Mouse (Mus musculus) heart, embryonic 13.5 days (tissue): ENCODE results near the gene Phc2. TPM values are rescaled to one million over a fixed set of nuclear protein-coding genes. Genes with fewer than 3 reads are reported as not detected.
A peak's percentile ranks its signal among the peaks of the same experiment; 100 is the strongest.

Experiments
- ATAC-seq: fragments of 200-750 bp; cut with Nextera tagmentation; 2 replicates; pipeline ENCODE4 v1.8.0; 2017; ENCODE audit warnings: moderate TSS enrichment; ENCODE audit not compliant: insufficient number of reproducible peaks, low FRiP score, low TSS enrichment; ENCODE audit errors: extremely low read depth
- H3K27ac ChIP-seq: fragments of 300-500 bp; sonication (generic); replicated peaks from 2 replicates; pipeline ENCODE4 v1.5.1; 2015; ENCODE audit warnings: moderate library complexity, mild to moderate bottlenecking, inconsistent platforms
- H3K27me3 ChIP-seq: fragments of 300-500 bp; sonication (generic); replicated peaks from 2 replicates; pipeline ENCODE4 v1.6.1; 2015; ENCODE audit warnings: mild to moderate bottlenecking, inconsistent platforms
- H3K36me3 ChIP-seq: fragments of 300-500 bp; sonication (generic); 2 replicates; pipeline ENCODE4 v1.6.1; 2015; ENCODE audit warnings: mild to moderate bottlenecking, inconsistent platforms
- H3K4me1 ChIP-seq: fragments of 300-500 bp; sonication (generic); 2 replicates; pipeline ENCODE4 v1.6.1; 2015; ENCODE audit warnings: inconsistent platforms
- H3K4me2 ChIP-seq: fragments of 300-500 bp; sonication (generic); 2 replicates; pipeline ENCODE4 v1.6.1; 2015; ENCODE audit warnings: inconsistent platforms, mild to moderate bottlenecking, moderate library complexity
- H3K4me3 ChIP-seq: fragments of 300-500 bp; sonication (generic); 2 replicates; pipeline ENCODE4 v1.5.1; 2015; ENCODE audit warnings: moderate library complexity, mild to moderate bottlenecking, inconsistent platforms
- H3K9ac ChIP-seq: fragments of 300-500 bp; sonication (generic); 2 replicates; pipeline ENCODE4 v1.6.1; 2015; ENCODE audit warnings: inconsistent platforms, mild to moderate bottlenecking, moderate library complexity
- H3K9me3 ChIP-seq: fragments of 300-500 bp; sonication (generic); 2 replicates; pipeline ENCODE4 v1.6.1; 2016; ENCODE audit warnings: inconsistent platforms
- WGBS: fragments of 180-500 bp; shearing (Covaris S2); methylation state at CpG from one replicate; pipeline ENCODE4 v1.1.7; 2015; ENCODE audit warnings: mixed read lengths; 5-methylcytosine and 5-hydroxymethylcytosine counted together
- polyA plus RNA-seq: library from polyadenylated mRNA; unstranded; fragments of >200 nt; fragmentation: Nextera tagmentation; extraction: Ambion mirVana; gene quantifications from 2 replicates; pipeline ENCODE4 v1.2.1, GENCODE M21; 2015

Phc2 gene
- polyA plus RNA-seq, 1 experiment from 2014 or later = 9.9 TPM

DNA sequence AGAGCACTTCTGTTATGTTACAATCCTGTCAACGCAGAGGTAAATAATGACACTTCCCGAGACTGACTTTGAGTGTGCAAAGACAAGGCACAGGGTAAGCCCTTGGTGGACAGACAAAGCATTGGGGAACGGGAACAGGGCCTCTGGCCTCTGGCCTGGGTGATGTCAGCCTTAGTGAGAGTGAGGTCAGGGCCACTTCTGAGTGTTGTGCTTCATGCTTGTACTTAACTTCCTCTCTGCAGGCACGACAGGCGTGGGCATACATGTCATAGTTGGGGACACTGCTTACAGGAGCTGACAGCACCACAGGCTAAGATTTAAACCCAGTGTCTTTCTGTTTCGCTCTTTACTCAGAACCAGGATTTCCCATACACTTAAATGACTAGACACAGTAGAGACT, 79.0 kb downstream of the Phc2 start:
- ATAC-seq = no peak
- H3K4me2 ChIP-seq = peak overlapping the region; percentile 52
- H3K4me3 ChIP-seq = no peak overlapping the region; the same call in 1 of the 2 replicates
- peak overlapping the region; percentile 92 for H3K27ac ChIP-seq
- 28% methylated on average over 6 of the region's 6 CpGs for WGBS
- no peaks in the 10 kb centered on the region for H3K27me3 ChIP-seq
- H3K4me1 ChIP-seq = peaks cover 96% of the 10 kb centered on the region
- H3K36me3 ChIP-seq = peaks cover 21% of the 10 kb centered on the region
- no peaks in the 10 kb centered on the region for H3K9me3 ChIP-seq
- H3K9ac ChIP-seq = peak overlapping the region; percentile 70

DNA sequence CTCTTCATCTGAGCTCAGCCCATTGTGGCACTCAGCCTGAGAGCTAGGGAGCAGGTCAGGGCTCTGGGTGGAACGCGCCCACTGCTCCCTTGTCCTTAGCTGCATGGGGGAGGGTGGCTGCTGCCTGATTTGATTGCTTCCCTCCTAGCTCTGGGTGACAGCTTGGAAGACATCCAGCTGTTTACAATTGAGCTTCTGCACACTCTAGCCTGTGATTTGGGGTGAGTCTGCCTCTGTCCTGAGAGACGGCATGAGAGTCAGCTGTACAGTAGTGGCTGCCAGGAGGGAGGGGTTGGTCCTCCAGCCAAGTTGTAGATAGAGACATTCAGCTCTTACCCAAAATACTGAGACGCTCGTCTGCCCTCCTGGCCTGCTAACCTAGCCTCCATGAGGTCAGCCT, 79.7 kb downstream of the Phc2 start:
- H3K9me3 ChIP-seq = no peaks in the 10 kb centered on the region
- 12% methylated on average over 5 of the region's 5 CpGs for WGBS

GRCm38 (mm10) chr4:128734721-128735671, 80.5 kb downstream of the Phc2 start:
- Histone ChIP-seq H3K9me3 (no peaks in the 10 kb centered on the region), H3K9ac (peak overlapping the region; percentile 24), H3K36me3 (peaks cover 25% of the 10 kb centered on the region), H3K27ac (peak overlapping the region; percentile 92), H3K4me3 (no peak overlapping the region), H3K4me1 (peaks cover 83% of the 10 kb centered on the region), H3K4me2 (peak overlapping the region; percentile 52), H3K27me3 (no peaks in the 10 kb centered on the region)
- WGBS = 65% methylated on average over 18 of the region's 18 CpGs
- no peak for ATAC-seq

More for the DNA sequence above, 79.7 kb downstream of the Phc2 start:
- Histone ChIP-seq H3K36me3 (peaks cover 21% of the 10 kb centered on the region), H3K27me3 (no peaks in the 10 kb centered on the region), H3K27ac (peak overlapping the region; percentile 92), H3K9ac (peak overlapping the region; percentile 70), H3K4me1 (peaks cover 90% of the 10 kb centered on the region), H3K4me2 (peak overlapping the region; percentile 52), H3K4me3 (0 out of 2 replicates have a peak overlapping the region, but pooled peaks have one; percentile 19)
- peak; percentile 50; the same call in 1 of the 2 replicates for ATAC-seq

- WGBS = 28% methylated on average over 6 of the region's 6 CpGs
- Histone ChIP-seq H3K4me2 (peak overlapping the region; percentile 40), H3K4me1 (peaks cover 78% of the 10 kb centered on the region), H3K36me3 (peaks cover 17% of the 10 kb centered on the region; the same call in 1 of the 2 replicates), H3K4me3 (no peak overlapping the region), H3K27ac (peak overlapping the region; percentile 93), H3K9ac (peak overlapping the region; percentile 70), H3K9me3 (no peaks in the 10 kb centered on the region), H3K27me3 (no peaks in the 10 kb centered on the region)
- no peak for ATAC-seq
Measured at GRCm38 (mm10) chr4:128737137-128737589, 82.7 kb downstream of the Phc2 start.

GRCm38 (mm10) chr4:128737825-128738610, 83.5 kb downstream of the Phc2 start:
- H3K9ac ChIP-seq = peak overlapping the region; percentile 45
- peak overlapping the region; percentile 93 for H3K27ac ChIP-seq
- WGBS = 59% methylated on average over 14 of the region's 14 CpGs
- H3K27me3 ChIP-seq = no peaks in the 10 kb centered on the region
- peaks cover 79% of the 10 kb centered on the region for H3K4me1 ChIP-seq
- no peak for ATAC-seq
- peaks cover 22% of the 10 kb centered on the region; the same call in 1 of the 2 replicates for H3K36me3 ChIP-seq
- H3K4me2 ChIP-seq = peak overlapping the region; percentile 40
- H3K4me3 ChIP-seq = no peak overlapping the region
- no peaks in the 10 kb centered on the region for H3K9me3 ChIP-seq

DNA sequence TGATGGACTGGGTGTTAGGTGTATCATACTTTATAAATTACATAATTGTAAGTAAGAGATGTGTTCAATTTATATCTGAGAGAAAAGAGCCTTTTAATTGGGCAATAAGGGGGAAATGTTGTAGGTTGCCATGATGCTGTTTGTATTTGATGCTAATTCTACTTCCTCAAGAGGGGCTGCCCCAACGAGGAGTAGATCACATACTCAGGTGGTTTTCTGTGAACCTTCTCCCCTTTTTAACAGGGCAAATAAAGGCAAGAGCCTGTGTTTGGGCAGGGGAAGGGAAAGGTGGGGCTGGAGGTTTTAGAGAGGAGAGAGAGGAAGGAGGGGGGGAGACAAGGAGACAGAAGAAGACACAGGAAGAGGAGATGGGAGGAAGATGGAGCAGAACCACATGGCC, 86.4 kb downstream of the Phc2 start:
- H3K4me2 ChIP-seq = no peak overlapping the region
- H3K27me3 ChIP-seq = no peaks in the 10 kb centered on the region
- no peak overlapping the region for H3K9ac ChIP-seq
- 61% methylated on average over 1 of the region's 1 CpGs for WGBS
- H3K27ac ChIP-seq = no peak overlapping the region
- no peak overlapping the region for H3K4me3 ChIP-seq
- ATAC-seq = no peak
- no peaks in the 10 kb centered on the region for H3K9me3 ChIP-seq
- peaks cover 49% of the 10 kb centered on the region for H3K36me3 ChIP-seq
- H3K4me1 ChIP-seq = peaks cover 53% of the 10 kb centered on the region

DNA sequence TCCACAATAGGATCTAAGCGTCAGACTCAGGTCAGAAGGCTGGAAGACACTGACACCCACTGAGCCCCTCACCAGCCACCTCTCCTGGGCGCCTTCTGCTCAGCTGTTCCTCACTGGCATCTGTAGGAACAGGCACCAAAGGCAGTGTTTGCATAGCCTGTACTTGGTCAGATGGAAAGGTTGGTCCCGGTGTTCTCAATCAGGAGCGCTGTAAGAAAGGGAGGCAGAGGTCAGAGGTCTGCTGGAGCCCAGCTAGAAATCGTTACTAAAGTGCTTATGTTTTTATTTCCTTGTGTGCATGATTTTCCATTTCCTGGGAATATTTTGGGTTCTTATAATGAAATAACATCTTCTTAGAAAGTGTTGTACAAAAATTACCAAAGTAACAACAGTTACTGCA, 87.4 kb downstream of the Phc2 start:
- H3K36me3 ChIP-seq = peaks cover 54% of the 10 kb centered on the region

GRCm38 (mm10) chr4:128742379-128742970, 88.0 kb downstream of the Phc2 start:
- 0 out of 2 replicates have a peak, but pooled peaks have one; percentile 14 for ATAC-seq
- no peak overlapping the region; the same call in 1 of the 2 replicates for H3K27ac ChIP-seq
- no peaks in the 10 kb centered on the region for H3K9me3 ChIP-seq
- H3K27me3 ChIP-seq = no peaks in the 10 kb centered on the region
- WGBS = 59% methylated on average over 10 of the region's 10 CpGs
- no peak overlapping the region for H3K4me2 ChIP-seq
- peak overlapping the region; percentile 21 for H3K9ac ChIP-seq
- peaks cover 42% of the 10 kb centered on the region for H3K4me1 ChIP-seq
- peaks cover 59% of the 10 kb centered on the region for H3K36me3 ChIP-seq
- no peak overlapping the region for H3K4me3 ChIP-seq

More for the DNA sequence above, 87.4 kb downstream of the Phc2 start:
- H3K4me1 ChIP-seq = peaks cover 43% of the 10 kb centered on the region
- no peak overlapping the region for H3K9ac ChIP-seq
- H3K4me3 ChIP-seq = no peak overlapping the region
- no peaks in the 10 kb centered on the region for H3K9me3 ChIP-seq
- no peaks in the 10 kb centered on the region for H3K27me3 ChIP-seq
- H3K4me2 ChIP-seq = no peak overlapping the region
- ATAC-seq = no peak
- 0 out of 2 replicates have a peak overlapping the region, but pooled peaks have one; percentile 10 for H3K27ac ChIP-seq
- 61% methylated on average over 5 of the region's 5 CpGs for whole genome bisulfite sequencing

GRCm38 (mm10) chr4:128743031-128743626, 88.6 kb downstream of the Phc2 start:
- Histone ChIP-seq H3K4me2 (no peak overlapping the region), H3K4me1 (peaks cover 42% of the 10 kb centered on the region), H3K27ac (no peak overlapping the region; the same call in 1 of the 2 replicates), H3K9me3 (no peaks in the 10 kb centered on the region), H3K36me3 (peaks cover 66% of the 10 kb centered on the region), H3K4me3 (no peak overlapping the region), H3K9ac (no peak overlapping the region), H3K27me3 (no peaks in the 10 kb centered on the region)
- no peak for ATAC-seq
- WGBS = 73% methylated on average over 12 of the region's 12 CpGs

DNA sequence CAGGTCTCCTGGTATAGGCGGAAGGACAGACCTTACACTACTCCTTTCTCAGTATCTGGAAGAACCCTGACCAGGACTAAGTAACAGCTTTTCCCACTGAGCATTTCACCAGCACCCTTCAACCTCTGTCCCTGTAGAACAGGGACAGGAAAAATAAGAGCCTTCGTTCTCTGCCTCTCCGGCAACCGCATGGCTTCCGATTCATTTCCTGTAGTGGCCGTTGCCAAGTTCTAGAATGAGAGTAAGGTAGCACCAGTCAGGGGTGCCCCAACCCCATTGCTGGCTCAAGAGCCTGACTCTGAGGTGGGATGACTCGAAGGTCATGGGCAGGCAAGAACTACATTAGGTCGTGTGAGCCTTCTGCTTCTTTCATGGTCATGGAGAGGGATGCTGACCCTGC, 90.7 kb downstream of the Phc2 start:
- 79% methylated on average over 8 of the region's 8 CpGs for WGBS
- Histone ChIP-seq H3K27me3 (no peaks in the 10 kb centered on the region), H3K9ac (no peak overlapping the region), H3K27ac (no peak overlapping the region), H3K4me3 (no peak overlapping the region), H3K9me3 (no peaks in the 10 kb centered on the region), H3K4me2 (no peak overlapping the region), H3K4me1 (peaks cover 39% of the 10 kb centered on the region), H3K36me3 (peaks cover 80% of the 10 kb centered on the region)
- ATAC-seq = no peak
